Mouse (Mus musculus): ENCODE measurements around the gene Hoxb2.

Gene Hoxb2

DNA sequence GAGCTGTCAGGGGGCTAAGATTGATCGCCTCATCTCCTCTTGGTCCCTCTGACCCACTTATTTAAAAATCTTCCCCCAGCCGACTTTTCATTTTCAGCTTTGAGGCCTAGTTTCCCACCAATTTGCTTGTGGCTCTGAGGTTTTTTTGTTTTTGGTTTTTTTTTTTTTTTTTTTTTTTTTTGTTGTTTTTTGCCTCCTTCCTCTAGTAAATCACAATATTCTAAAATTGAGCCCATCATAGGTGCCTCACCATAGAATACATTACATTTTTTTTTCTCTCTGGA, at the start of gene Hoxb2:
TSS of gene Hoxb2 (plus strand) at position 185 of the 284 bp plus-strand sequence.
- no peak for DNase-seq (ENCODE audit: low spot score)

GRCm38 (mm10) chr11:96301064-96301431, 49.3 kb upstream of the Hoxb2 start:
- no peak for DNase-seq (ENCODE audit: low spot score)

DNA sequence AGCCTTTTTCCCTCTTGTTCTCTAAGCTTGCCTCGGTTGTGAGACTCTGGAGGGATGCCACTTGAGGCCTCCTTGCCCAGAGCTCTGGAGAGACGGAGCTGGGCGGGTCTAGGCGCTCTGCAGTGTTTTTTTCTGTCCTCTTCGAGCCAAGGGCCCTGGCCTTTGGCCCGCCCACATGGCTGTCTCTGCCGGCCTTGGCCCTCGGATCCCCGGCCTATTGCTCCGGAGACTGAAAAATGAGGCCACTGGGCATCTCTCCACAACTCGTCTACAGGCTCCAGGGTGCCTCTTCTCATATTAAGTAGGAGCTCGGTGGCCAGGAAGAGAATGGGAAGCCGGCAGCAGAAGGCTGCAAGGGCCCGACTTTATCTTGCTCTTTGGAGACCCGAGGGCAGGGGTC, 48.5 kb upstream of the Hoxb2 start:
- DNase-seq (ENCODE audit: low spot score) = no peak

- no peak for DNase-seq (ENCODE audit: low spot score)
These were observed 47.8 kb upstream of the Hoxb2 start for GRCm38 (mm10) chr11:96302381-96303150.

DNA sequence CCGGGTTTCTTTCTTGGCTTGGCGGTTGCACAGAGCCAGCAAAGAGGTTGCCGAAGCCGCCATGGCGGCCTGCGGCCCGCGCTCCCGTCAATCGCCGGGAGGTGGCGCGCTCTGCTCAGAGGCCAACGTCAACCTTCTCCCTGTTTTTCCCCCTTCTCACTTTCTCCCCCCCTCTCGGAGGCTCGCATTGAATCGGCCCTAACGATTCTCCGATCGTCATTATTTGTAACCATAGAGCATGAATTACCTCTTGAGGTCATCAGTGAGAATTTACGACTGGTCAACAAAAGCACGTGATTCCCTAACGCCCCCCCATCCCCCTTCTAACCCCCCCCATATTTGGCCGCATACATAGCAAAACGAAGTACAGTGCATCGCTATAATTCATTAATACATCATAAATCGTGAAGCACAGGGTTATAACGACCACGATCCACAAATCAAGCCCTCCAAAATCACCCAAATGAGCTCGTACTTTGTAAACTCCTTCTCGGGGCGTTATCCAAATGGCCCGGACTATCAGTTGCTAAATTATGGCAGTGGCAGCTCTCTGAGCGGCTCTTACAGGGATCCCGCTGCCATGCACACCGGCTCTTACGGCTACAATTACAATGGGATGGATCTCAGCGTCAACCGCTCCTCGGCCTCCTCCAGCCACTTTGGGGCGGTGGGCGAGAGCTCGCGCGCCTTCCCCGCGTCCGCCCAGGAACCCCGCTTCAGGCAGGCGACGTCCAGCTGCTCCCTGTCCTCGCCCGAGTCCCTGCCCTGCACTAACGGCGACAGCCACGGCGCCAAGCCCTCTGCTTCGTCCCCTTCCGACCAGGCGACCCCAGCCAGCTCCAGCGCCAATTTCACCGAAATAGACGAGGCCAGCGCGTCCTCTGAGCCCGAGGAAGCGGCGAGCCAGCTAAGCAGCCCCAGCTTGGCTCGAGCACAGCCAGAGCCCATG, 46.9 kb upstream of the Hoxb2 start, which contains the start of gene Hoxb5:
TSS of gene Hoxb5 (plus strand) at position 186 of the 949 bp plus-strand sequence.
- DNase-seq (ENCODE audit: low spot score) = peak; percentile 68

DNA sequence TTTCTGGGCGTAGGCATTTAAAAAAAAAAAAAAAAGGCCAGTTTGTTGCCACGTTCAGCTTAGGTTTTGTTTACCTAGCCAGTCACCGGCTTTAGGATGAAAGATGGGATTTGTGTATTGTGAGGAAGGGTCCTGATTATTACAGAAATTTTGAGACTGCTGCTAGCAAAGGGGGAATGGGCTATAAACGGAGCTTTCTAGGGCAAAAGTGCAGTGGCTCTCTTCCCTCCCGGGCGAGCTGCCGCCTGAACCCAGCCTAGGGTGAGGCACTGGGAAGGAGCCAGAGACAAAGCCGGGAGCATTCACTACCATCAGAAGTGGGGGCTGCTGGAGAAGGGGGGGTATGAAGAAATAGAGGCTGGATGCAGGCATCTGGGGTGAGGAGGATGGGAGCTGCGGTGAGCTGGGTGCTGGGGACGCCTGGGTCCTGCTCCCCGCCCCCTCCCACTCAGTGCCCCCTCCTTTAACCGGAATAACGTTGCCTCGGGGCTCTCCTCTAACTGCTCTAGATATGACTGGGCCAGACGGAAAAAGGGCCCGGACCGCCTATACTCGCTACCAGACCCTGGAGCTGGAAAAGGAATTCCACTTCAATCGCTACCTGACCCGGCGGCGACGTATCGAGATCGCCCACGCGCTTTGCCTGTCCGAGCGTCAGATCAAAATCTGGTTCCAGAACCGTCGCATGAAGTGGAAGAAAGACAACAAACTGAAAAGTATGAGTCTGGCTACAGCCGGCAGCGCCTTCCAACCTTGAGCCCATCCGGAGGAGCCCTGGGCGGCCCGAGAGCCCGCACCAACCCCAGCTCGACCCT, 45.7 kb upstream of the Hoxb2 start:
- DNase-seq (ENCODE audit: low spot score) = no peak

GRCm38 (mm10) chr11:96305505-96306182, 44.7 kb upstream of the Hoxb2 start:
- no peak for DNase-seq (ENCODE audit: low spot score)

DNA sequence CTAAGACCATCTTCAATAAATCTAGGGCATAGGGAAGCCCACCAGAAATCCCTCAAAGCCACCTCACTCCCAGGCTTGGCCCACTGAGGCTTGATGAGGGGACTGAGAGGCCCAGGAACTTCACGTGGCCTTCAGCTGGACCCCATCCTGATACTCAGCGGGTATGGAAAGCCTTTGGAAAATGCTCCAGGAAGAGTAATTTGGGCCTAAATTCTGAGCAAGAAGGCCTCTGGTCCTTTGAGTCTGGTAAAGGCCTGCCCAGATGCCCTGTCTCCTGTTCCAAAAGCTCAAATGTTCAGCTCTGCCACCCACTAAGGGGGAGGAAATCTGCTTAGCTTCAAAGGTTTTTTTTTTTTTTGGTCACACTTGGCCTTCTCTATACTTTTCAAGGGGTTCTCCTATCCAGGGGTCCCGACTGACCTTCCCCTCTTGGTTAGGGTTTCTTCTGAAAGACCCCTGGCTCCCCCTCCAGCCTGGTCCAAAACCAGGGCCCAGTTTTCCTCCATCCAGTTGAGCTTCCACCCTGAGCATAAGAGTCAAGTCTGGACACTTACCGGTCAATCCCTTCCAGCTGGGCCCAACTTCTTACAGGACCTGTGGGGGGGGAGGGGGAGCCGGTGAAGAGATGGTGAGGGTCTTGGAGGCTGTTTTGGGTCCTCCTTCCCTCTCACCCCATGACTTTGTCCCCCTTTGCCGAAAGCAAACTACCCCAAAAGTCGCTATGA, 44.0 kb upstream of the Hoxb2 start:
- DNase-seq (ENCODE audit: low spot score) = no peak

DNA sequence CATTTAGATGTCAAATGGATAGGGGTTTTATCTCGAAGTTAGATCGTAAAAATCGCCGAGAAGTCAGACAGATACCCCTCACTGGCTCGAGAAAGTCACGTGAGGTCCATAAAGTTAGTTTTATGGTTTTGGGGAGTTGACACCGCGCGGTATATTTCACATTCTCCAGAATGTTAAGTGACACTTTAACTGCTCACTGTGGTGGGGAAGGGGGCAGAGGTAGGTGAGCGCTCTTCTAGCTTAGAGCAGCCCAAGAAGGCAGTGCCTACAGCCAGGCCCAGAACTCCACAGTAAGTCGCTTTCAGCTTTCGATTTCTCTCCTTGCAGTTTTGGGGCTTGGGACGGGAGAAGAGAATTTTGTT, 43.4 kb upstream of the Hoxb2 start:
- DNase-seq (ENCODE audit: low spot score) = no peak

GRCm38 (mm10) chr11:96308763-96309162, 41.6 kb upstream of the Hoxb2 start:
- no peak for DNase-seq (ENCODE audit: low spot score)

GRCm38 (mm10) chr11:96309288-96309687, 41.0 kb upstream of the Hoxb2 start:
- DNase-seq (ENCODE audit: low spot score) = no peak

- DNase-seq (ENCODE audit: low spot score) = no peak
These were observed 40.0 kb upstream of the Hoxb2 start for GRCm38 (mm10) chr11:96310183-96310938.

DNA sequence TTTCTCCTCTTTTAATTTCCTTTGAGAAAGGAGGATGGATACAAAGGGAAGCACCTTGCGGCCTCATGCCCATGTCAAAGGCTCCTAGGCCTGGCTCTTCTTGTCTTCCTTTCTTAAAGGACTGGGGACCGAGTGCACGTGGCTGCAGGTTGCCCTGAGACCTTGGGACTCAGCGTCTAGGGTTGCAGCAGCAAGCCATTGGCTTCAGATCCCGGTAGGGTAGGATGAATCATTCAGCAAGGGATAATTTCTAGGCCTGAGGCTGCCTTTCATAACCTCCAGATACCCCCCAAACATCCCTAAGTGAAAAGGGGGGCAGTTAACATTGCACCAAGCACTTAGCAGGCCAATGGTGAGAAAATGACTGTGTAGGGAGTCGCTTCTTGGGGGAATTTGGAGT, 39.2 kb upstream of the Hoxb2 start:
- no peak for DNase-seq (ENCODE audit: low spot score)

GRCm38 (mm10) chr11:96311520-96312417, 38.6 kb upstream of the Hoxb2 start:
- no peak for DNase-seq (ENCODE audit: low spot score)

- DNase-seq (ENCODE audit: low spot score) = no peak
These were observed 37.2 kb upstream of the Hoxb2 start for GRCm38 (mm10) chr11:96313134-96313533.

DNA sequence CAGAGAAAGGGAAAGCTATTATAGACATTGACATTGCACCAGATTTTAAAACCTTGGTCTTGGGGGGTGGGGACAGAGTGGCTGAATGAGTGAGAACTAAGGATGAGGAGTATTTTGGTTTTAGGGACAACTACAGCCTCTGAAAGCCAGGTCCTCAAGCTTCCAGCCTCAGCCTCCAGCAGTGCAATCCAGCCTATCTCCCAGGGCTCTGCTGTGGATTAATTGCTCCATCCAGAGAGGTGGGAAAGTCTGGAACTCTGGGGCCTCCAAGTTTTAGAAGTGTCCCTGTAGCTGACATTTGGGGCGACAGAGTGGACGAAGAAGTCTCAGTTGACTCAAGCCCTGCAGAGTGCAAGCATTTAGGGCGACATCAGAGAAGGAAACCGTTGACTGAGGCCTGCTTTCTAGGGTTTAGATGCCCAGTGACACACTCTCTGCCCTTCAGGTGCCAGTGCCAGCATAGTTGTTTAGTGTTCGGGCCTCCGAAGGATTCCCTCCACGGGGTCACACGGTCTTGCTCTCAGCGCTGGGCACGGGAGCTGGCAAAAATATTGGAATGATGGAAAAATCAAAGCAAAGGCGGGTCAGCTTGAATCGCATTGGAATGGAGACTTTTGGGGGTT, 36.4 kb upstream of the Hoxb2 start:
- no peak for DNase-seq (ENCODE audit: low spot score)

DNA sequence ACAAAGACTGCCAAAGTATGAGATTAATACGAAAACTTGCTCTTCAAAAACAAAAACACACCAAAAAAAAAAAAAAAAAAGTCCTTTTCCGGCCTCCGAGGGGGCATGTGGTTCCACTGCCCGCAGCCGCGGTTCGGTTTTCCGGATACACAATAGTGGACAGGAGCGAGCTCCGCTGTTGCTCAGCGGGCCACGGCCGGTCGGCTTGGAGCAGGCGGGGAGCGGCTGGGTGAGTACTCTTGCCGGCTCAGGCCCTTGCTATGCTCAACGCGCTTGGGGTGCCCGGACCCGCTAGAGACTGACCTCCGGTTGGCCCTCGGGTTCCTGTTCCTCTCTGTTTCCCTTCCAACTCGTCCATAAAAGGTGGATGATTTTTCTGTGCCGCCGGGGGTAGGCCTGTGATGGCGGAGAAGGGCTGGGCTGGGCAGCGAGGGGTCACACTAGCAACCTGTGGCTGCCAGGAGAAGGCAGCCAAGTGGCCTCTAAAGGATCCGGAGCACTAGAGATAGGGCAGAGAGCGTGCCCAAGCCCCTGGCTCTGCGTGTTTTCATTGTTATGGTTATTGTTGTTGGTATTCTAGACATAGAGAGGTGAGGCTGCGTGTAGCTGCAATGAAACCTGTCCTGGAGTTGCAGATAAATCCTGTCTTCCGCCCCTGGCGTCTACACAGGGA, 35.5 kb upstream of the Hoxb2 start:
- DNase-seq (ENCODE audit: low spot score) = no peak

DNA sequence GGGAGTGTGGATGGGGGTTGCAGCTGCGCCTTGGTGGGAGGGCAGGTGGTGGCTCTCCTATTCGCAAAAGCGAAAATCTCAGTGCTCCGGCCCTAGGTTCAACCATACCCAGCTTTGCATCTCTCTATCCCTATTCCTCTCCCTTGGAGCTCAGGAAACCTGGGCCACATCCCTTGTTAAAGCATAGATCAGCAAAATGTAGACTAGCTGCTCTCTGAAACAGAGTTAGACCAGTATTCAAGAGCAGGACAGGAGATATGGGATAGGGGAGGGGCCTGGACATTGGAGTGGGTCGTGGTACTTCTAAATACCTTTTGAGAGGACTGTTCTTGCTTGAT, 35.0 kb upstream of the Hoxb2 start:
- DNase-seq (ENCODE audit: low spot score) = no peak

Data from urinary bladder, postnatal 25 days (tissue).